Mouse (Mus musculus) CH12.LX (cell line): ENCODE data around the gene Kcng4.

Experiments
- CHD2 ChIP-seq: IDR thresholded peaks from 2 replicates; pipeline ENCODE4 v1.6.1; 2011; ENCODE audit warnings: low read length, improper control_type of control experiment
- CTCF ChIP-seq, 2 experiments: IDR thresholded peaks in 1 of 2; conservative IDR thresholded peaks in 1 of 2; 2 replicates each; pipeline ENCODE4 v1.5.1; 2011 to 2012; ENCODE audit warnings: low read depth in 2 of 2, low read length in 2 of 2, improper control_type of control experiment in 1 of 2, inconsistent platforms in 1 of 2, mild to moderate bottlenecking in 1 of 2, moderate library complexity in 1 of 2
- E2F4 ChIP-seq: IDR thresholded peaks from 2 replicates; pipeline ENCODE4 v1.6.1; 2011; ENCODE audit warnings: low read depth, low read length, improper control_type of control experiment; ENCODE audit not compliant: insufficient replicate concordance
- MEF2A ChIP-seq: IDR thresholded peaks from 2 replicates; pipeline ENCODE4 v1.6.1; 2014; ENCODE audit warnings: low read depth, mild to moderate bottlenecking, inconsistent platforms, low read length, improper control_type of control experiment, borderline replicate concordance
- NRF1 ChIP-seq: IDR thresholded peaks from 2 replicates; pipeline ENCODE4 v1.6.1; 2014; ENCODE audit warnings: low read depth, mild to moderate bottlenecking, inconsistent platforms, low read length, improper control_type of control experiment, moderate library complexity
- POLR2A ChIP-seq: IDR thresholded peaks from 2 replicates; pipeline ENCODE4 v1.6.1; 2011; ENCODE audit warnings: low read depth, mild to moderate bottlenecking, improper control_type of control experiment, low read length
- SIN3A ChIP-seq: IDR thresholded peaks from 2 replicates; pipeline ENCODE4 v1.6.1; 2012; ENCODE audit warnings: low read length, improper control_type of control experiment, inconsistent platforms
- ZC3H11A ChIP-seq: IDR thresholded peaks from 2 replicates; pipeline ENCODE4 v1.6.1; 2012; ENCODE audit warnings: low read depth, mild to moderate bottlenecking, inconsistent platforms, low read length, improper control_type of control experiment

DNA sequence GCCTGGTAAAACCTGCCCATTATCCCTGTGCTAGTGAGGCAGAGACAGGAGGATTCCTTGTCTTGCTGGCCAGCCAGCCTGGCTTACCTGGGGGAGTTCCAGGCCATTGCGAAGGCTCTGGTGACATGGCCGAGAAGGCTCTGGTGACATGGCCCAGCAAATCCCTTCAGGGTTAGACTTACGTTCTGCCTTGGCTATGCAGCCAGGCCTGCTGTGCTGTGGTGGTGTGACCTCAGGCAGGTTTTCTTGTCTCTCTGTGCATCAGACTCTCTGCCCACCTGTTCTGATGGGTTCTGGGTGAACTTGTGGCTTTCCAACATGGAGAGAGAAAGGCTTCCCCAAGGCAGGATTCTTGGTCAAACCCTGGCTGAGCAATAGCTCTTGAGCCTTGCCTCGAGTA is 1.9 kb upstream of the Kcng4 start:
- TF ChIP-seq NRF1 (no peak), POLR2A (no peak), CTCF (conservative IDR thresholded peaks at IDR 0.05 in 1 of 2, IDR thresholded peaks at IDR 0.05 in 1 of 2; ENCODE audit: low read depth in 2 of 2, low read length in 2 of 2) (no peak), SIN3A (no peak), E2F4 (no peak), MEF2A (no peak), ZC3H11A (no peak), CHD2 (no peak)
